Mouse (Mus musculus) neural tube, embryonic 11.5 days (tissue): ENCODE results near the gene Pkig. TPM values are rescaled to one million over a fixed set of nuclear protein-coding genes. Genes with fewer than 3 reads are reported as not detected.

ENCODE experiments used
- ATAC-seq: fragments of 200-750 bp; cut with Nextera tagmentation; 2 replicates; pipeline ENCODE4 v1.8.0; 2017; ENCODE audit warnings: moderate number of reproducible peaks, mild to moderate bottlenecking, moderate TSS enrichment, moderate library complexity; ENCODE audit not compliant: insufficient read depth, low FRiP score, low TSS enrichment
- DNase-seq: peaks from one replicate; pipeline ENCODE4 v3.0.0-alpha.2; 2015; ENCODE audit warnings: low spot score
- H3K27ac ChIP-seq: fragments of 300-500 bp; sonication (generic); 2 replicates; pipeline ENCODE4 v1.5.1; 2014; ENCODE audit warnings: low read depth, mild to moderate bottlenecking, low read length
- H3K27me3 ChIP-seq: fragments of 300-500 bp; sonication (generic); 2 replicates; pipeline ENCODE4 v1.6.1; 2014; ENCODE audit warnings: mild to moderate bottlenecking, low read length, mixed read lengths; ENCODE audit not compliant: control insufficient read depth, insufficient read depth
- H3K36me3 ChIP-seq: fragments of 300-500 bp; sonication (generic); 2 replicates; pipeline ENCODE4 v1.6.1; 2014; ENCODE audit warnings: mild to moderate bottlenecking, low read length, moderate library complexity, mixed read lengths; ENCODE audit not compliant: control insufficient read depth, insufficient read depth
- H3K4me1 ChIP-seq: fragments of 300-500 bp; sonication (generic); 2 replicates; pipeline ENCODE4 v1.6.1; 2014; ENCODE audit warnings: low read length, mixed read lengths; ENCODE audit not compliant: control insufficient read depth, insufficient read depth
- H3K4me2 ChIP-seq: fragments of 300-500 bp; sonication (generic); 2 replicates; pipeline ENCODE4 v1.6.1; 2014; ENCODE audit warnings: low read depth, mild to moderate bottlenecking, moderate library complexity
- H3K4me3 ChIP-seq: fragments of 300-500 bp; sonication (generic); 2 replicates; pipeline ENCODE4 v1.5.1; 2014; ENCODE audit warnings: low read depth, low read length
- H3K9ac ChIP-seq: fragments of 300-500 bp; sonication (generic); 2 replicates; pipeline ENCODE4 v1.6.1; 2014; ENCODE audit warnings: mild to moderate bottlenecking, low read length
- H3K9me3 ChIP-seq: fragments of 300-500 bp; sonication (generic); 2 replicates; pipeline ENCODE4 v1.6.1; 2016; ENCODE audit warnings: low read length; ENCODE audit not compliant: control insufficient read depth
- WGBS: fragments of 180-500 bp; shearing (Covaris S2); extraction: QIAGEN DNeasy Blood & Tissue Kit; methylation state at CpG from one replicate; pipeline ENCODE4 v1.1.7; 2014; 5-methylcytosine and 5-hydroxymethylcytosine counted together
- polyA plus RNA-seq: library from polyadenylated mRNA; unstranded; fragments of >200 nt; fragmentation: Nextera tagmentation; extraction: Ambion mirVana; gene quantifications from 2 replicates; pipeline ENCODE4 v1.2.1, GENCODE M21; 2014

The Pkig gene
- polyA plus RNA-seq, 1 experiment from 2014 or later = 130 TPM

GRCm38 (mm10) chr2:163742656-163743055, 84.5 kb downstream of the Pkig start:
- H3K27me3 ChIP-seq = no peaks in the 10 kb centered on the region
- WGBS = 78% methylated on average over 5 of the region's 5 CpGs

GRCm38 (mm10) chr2:163743357-163743756, 85.2 kb downstream of the Pkig start:
- Histone ChIP-seq H3K36me3 (no peaks in the 10 kb centered on the region), H3K4me1 (no peaks in the 10 kb centered on the region), H3K27ac (no peak overlapping the region), H3K9me3 (no peaks in the 10 kb centered on the region), H3K4me3 (no peak overlapping the region), H3K4me2 (no peak overlapping the region), H3K9ac (no peak overlapping the region), H3K27me3 (no peaks in the 10 kb centered on the region)
- no peak for DNase-seq
- no peak for ATAC-seq
- 63% methylated on average over 6 of the region's 6 CpGs for WGBS

More at GRCm38 (mm10) chr2:163742656-163743055, 84.5 kb downstream of the Pkig start:
- ATAC-seq (no peak), DNase-seq (no peak)
- no peak overlapping the region for H3K9ac ChIP-seq
- H3K4me2 ChIP-seq = no peak overlapping the region
- H3K27ac ChIP-seq = no peak overlapping the region
- H3K4me1 ChIP-seq = no peaks in the 10 kb centered on the region
- no peaks in the 10 kb centered on the region for H3K9me3 ChIP-seq
- H3K36me3 ChIP-seq = no peaks in the 10 kb centered on the region
- H3K4me3 ChIP-seq = no peak overlapping the region

- 86% methylated on average over 10 of the region's 10 CpGs for WGBS
- Histone ChIP-seq H3K27me3 (no peaks in the 10 kb centered on the region; the same call in 1 of the 2 replicates), H3K4me1 (peaks cover 8% of the 10 kb centered on the region), H3K27ac (no peak overlapping the region), H3K4me2 (no peak overlapping the region), H3K36me3 (no peaks in the 10 kb centered on the region), H3K9ac (no peak overlapping the region), H3K9me3 (no peaks in the 10 kb centered on the region), H3K4me3 (no peak overlapping the region)
- no peak for ATAC-seq
- no peak for DNase-seq
Observed at GRCm38 (mm10) chr2:163744801-163745570, 86.8 kb downstream of the Pkig start.

- Histone ChIP-seq H3K36me3 (no peaks in the 10 kb centered on the region), H3K4me2 (peak within 1 kb of the TSS; percentile 92), H3K9ac (peak within 1 kb of the TSS; percentile 65), H3K4me1 (peaks cover 8% of the 10 kb centered on the region), H3K27me3 (no peaks in the 10 kb centered on the region; the same call in 1 of the 2 replicates), H3K9me3 (no peaks in the 10 kb centered on the region), H3K27ac (no peak within 1 kb of the TSS), H3K4me3 (peak within 1 kb of the TSS; percentile 49)
- ATAC-seq (peak; percentile 83), DNase-seq (peak; percentile 59)
- under 1% methylated on average over 51 of the region's 57 CpGs for WGBS
Observed at GRCm38 (mm10) chr2:163749647-163750611, 91.7 kb downstream of the Pkig start, which contains the start of gene Ada. Ada (minus strand) TSS chr2:163750239.

- Histone ChIP-seq H3K36me3 (no peaks in the 10 kb centered on the region), H3K9ac (no peak overlapping the region), H3K9me3 (no peaks in the 10 kb centered on the region), H3K4me1 (peaks cover 6% of the 10 kb centered on the region), H3K27me3 (no peaks in the 10 kb centered on the region; the same call in 1 of the 2 replicates), H3K4me3 (no peak overlapping the region), H3K4me2 (no peak overlapping the region), H3K27ac (no peak overlapping the region)
- ATAC-seq (no peak), DNase-seq (no peak)
- WGBS = 66% methylated on average over 5 of the region's 5 CpGs
Observed at GRCm38 (mm10) chr2:163754228-163754627, 96.0 kb downstream of the Pkig start.

- no peak overlapping the region for H3K9ac ChIP-seq
- DNase-seq (no peak), ATAC-seq (no peak)
- H3K4me2 ChIP-seq = no peak overlapping the region
- no peaks in the 10 kb centered on the region for H3K36me3 ChIP-seq
- H3K27ac ChIP-seq = no peak overlapping the region
- H3K4me1 ChIP-seq = no peaks in the 10 kb centered on the region
- 69% methylated on average over 2 of the region's 2 CpGs for WGBS
- H3K4me3 ChIP-seq = no peak overlapping the region
- no peaks in the 10 kb centered on the region for H3K27me3 ChIP-seq
- no peaks in the 10 kb centered on the region for H3K9me3 ChIP-seq
Observed at GRCm38 (mm10) chr2:163756723-163757122, 98.5 kb downstream of the Pkig start.

- ATAC-seq (no peak), DNase-seq (no peak)
- WGBS = 79% methylated on average over 2 of the region's 2 CpGs
- Histone ChIP-seq H3K9me3 (no peaks in the 10 kb centered on the region), H3K27me3 (no peaks in the 10 kb centered on the region), H3K4me2 (no peak overlapping the region), H3K36me3 (no peaks in the 10 kb centered on the region), H3K4me1 (no peaks in the 10 kb centered on the region), H3K9ac (no peak overlapping the region), H3K27ac (no peak overlapping the region), H3K4me3 (no peak overlapping the region)
Observed at GRCm38 (mm10) chr2:163758146-163758545, 100.0 kb downstream of the Pkig start.

- no peak for ATAC-seq
- H3K9ac ChIP-seq = no peak overlapping the region
- H3K4me1 ChIP-seq = no peaks in the 10 kb centered on the region
- 88% methylated on average over 6 of the region's 6 CpGs for WGBS
- no peaks in the 10 kb centered on the region for H3K36me3 ChIP-seq
- DNase-seq = no peak
- H3K4me3 ChIP-seq = no peak overlapping the region
- H3K9me3 ChIP-seq = no peaks in the 10 kb centered on the region
- H3K27ac ChIP-seq = no peak overlapping the region
- no peaks in the 10 kb centered on the region for H3K27me3 ChIP-seq
- no peak overlapping the region for H3K4me2 ChIP-seq
Observed at GRCm38 (mm10) chr2:163760589-163760988, 102.4 kb downstream of the Pkig start.
